8 mouse cellular contexts compared by ENCODE assay signal in the genomic region with DNA sequence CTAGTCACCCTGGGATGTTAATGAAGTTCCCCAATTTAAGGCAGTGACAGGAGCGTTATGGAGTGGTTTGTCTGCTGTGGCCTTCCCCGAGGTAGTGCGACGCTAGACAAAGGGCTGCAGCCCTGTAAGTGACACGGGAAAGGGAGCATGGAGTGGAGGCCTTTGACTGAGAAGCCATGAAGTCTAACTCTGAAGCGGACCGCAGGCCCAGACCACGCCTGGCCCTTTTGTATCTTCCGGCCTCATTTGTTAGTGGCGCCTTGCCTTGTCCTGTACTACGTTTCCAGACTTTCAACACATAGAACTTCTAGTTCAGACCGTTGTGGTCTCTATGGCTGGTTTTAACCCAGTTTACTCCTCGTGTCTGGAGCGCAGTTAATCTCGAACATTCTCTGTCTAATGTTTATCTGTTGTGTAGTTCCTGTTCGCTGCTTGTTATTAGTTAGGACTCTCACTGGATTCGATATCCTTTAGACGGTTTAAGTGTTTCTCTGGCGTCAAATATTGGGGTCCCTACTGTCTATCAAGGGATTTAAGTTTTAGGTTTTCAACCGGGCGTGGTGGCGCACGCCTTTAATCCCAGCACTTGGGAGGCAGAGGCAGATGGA. TPM values are rescaled to one million over a fixed set of nuclear protein-coding genes. Genes with fewer than 3 reads are reported as not detected.
DNase-seq lines count a peak whose midpoint lies in the region; ATAC-seq and TF ChIP-seq lines count a peak whose summit lies in the region.

No protein-coding gene starts in this region.

- DNase-seq in left cerebral cortex, postnatal 14 days (ENCODE audit: low spot score in 2 of 2): peak; percentile 13 to 22
- DNase-seq in left cerebral cortex, postnatal 4 days: no peak
- DNase-seq in T-cell, adult 2 months (ENCODE audit: low spot score): peak; percentile 36
- DNase-seq in embryonic facial prominence, embryonic 14.5 days (ENCODE audit: low spot score): peak; percentile 40
- no peak for DNase-seq in left cerebral cortex, adult 11 months (ENCODE audit: low spot score)

- 4% methylated on average over 23 of the region's 23 CpGs for WGBS in embryonic facial prominence, embryonic 14.5 days
- WGBS in hindbrain, embryonic 13.5 days: 9% methylated on average over 23 of the region's 23 CpGs
- WGBS in liver, embryonic 12.5 days (ENCODE audit: insufficient replicate concordance): 2% methylated on average over 23 of the region's 23 CpGs

- H3K79me2 ChIP-seq in myocyte (ENCODE audit: control insufficient read depth, insufficient read depth): peaks cover 89% of the 10 kb centered on the region

- peak overlapping the region; percentile 92 for H3K9ac ChIP-seq in embryonic facial prominence, embryonic 14.5 days (ENCODE audit: low read depth, low read length)
- peak overlapping the region; percentile 89 for H3K9ac ChIP-seq in hindbrain, embryonic 13.5 days
- peak overlapping the region; percentile 91 for H3K9ac ChIP-seq in liver, embryonic 12.5 days

- H3K27me3 ChIP-seq in embryonic facial prominence, embryonic 14.5 days (replicated peaks; ENCODE audit: control insufficient read depth, insufficient read depth, low read length): no peaks in the 10 kb centered on the region
- H3K27me3 ChIP-seq in hindbrain, embryonic 13.5 days: no peaks in the 10 kb centered on the region
- no peaks in the 10 kb centered on the region for H3K27me3 ChIP-seq in liver, embryonic 12.5 days (replicated peaks)
- H3K27me3 ChIP-seq in myocyte (ENCODE audit: control insufficient read depth, insufficient read depth, insufficient read length): no peaks in the 10 kb centered on the region

- no peak for ATAC-seq in embryonic facial prominence, embryonic 14.5 days (ENCODE audit: low read depth)
- no peak for ATAC-seq in hindbrain, embryonic 13.5 days (ENCODE audit: low FRiP score)
- no peak for ATAC-seq in liver, embryonic 12.5 days

- H3K9me3 ChIP-seq in embryonic facial prominence, embryonic 14.5 days (ENCODE audit: control insufficient read depth, low read length): no peaks in the 10 kb centered on the region
- no peaks in the 10 kb centered on the region for H3K9me3 ChIP-seq in hindbrain, embryonic 13.5 days
- H3K9me3 ChIP-seq in liver, embryonic 12.5 days (replicated peaks): no peaks in the 10 kb centered on the region

- peak overlapping the region; percentile 64 for H3K4me2 ChIP-seq in embryonic facial prominence, embryonic 14.5 days (ENCODE audit: low read depth, low read length)
- peak overlapping the region; percentile 78 for H3K4me2 ChIP-seq in hindbrain, embryonic 13.5 days
- H3K4me2 ChIP-seq in liver, embryonic 12.5 days: peak overlapping the region; percentile 87
- peak overlapping the region; percentile 81 for H3K4me2 ChIP-seq in myocyte (ENCODE audit: low read depth)

- peak overlapping the region; percentile 95 for H3K27ac ChIP-seq in embryonic facial prominence, embryonic 14.5 days (replicated peaks; ENCODE audit: low read depth, low read length)
- H3K27ac ChIP-seq in hindbrain, embryonic 13.5 days: peak overlapping the region; percentile 97
- peak overlapping the region; percentile 98 for H3K27ac ChIP-seq in liver, embryonic 12.5 days

- H3K4me1 ChIP-seq in embryonic facial prominence, embryonic 14.5 days (ENCODE audit: control insufficient read depth, insufficient read depth, low read length): peaks cover 3% of the 10 kb centered on the region; the same call in 1 of the 2 replicates
- H3K4me1 ChIP-seq in hindbrain, embryonic 13.5 days (replicated peaks): peaks cover 34% of the 10 kb centered on the region
- peaks cover 41% of the 10 kb centered on the region for H3K4me1 ChIP-seq in liver, embryonic 12.5 days

- peak overlapping the region; percentile 38 for H3ac ChIP-seq in myocyte (ENCODE audit: control insufficient read depth, insufficient read length)

- intact Hi-C loops in left cerebral cortex, postnatal 14 days (cut with DNase I): no loop called here
- intact Hi-C loops in left cerebral cortex, postnatal 4 days (cut with DNase I): no loop called here

- peak; percentile 9 for TF ChIP-seq POLR2A in myocyte (IDR thresholded peaks at IDR 0.05; ENCODE audit: insufficient read length, low read depth)

- 0 out of 2 replicates have a peak, but pooled peaks cover under 1% of the 10 kb centered on the region for H3K36me3 ChIP-seq in embryonic facial prominence, embryonic 14.5 days (ENCODE audit: control insufficient read depth, insufficient read depth, low read length)
- no peaks in the 10 kb centered on the region for H3K36me3 ChIP-seq in hindbrain, embryonic 13.5 days
- peaks cover 4% of the 10 kb centered on the region for H3K36me3 ChIP-seq in liver, embryonic 12.5 days
- H3K36me3 ChIP-seq in myocyte (ENCODE audit: control insufficient read depth, insufficient read depth): peaks cover 11% of the 10 kb centered on the region

- H3K4me3 ChIP-seq in embryonic facial prominence, embryonic 14.5 days (ENCODE audit: low read depth, low read length): peak overlapping the region; percentile 92
- peak overlapping the region; percentile 87 for H3K4me3 ChIP-seq in hindbrain, embryonic 13.5 days
- H3K4me3 ChIP-seq in liver, embryonic 12.5 days: peak overlapping the region; percentile 91
- H3K4me3 ChIP-seq in myocyte: peak overlapping the region; percentile 99

TF ChIP-seq in myocyte, 11 proteins besides CTCF, POLR2A, EP300 and RAD21:
- TF ChIP-seq MYOG (IDR thresholded peaks at IDR 0.05; ENCODE audit: control insufficient read depth in 1 of 3, insufficient read depth in 1 of 3, insufficient read length in 2 of 3, low read depth in 2 of 3) (no peak), USF1 (IDR thresholded peaks at IDR 0.05; ENCODE audit: low read depth) (no peak), MYOD1 (IDR thresholded peaks at IDR 0.05; ENCODE audit: control insufficient read depth in 1 of 3, insufficient read length in 2 of 3, low read depth in 2 of 3) (no peak), TCF12 (IDR thresholded peaks at IDR 0.05; ENCODE audit: insufficient read depth, poor library complexity, severe bottlenecking) (no peak), SRF (IDR thresholded peaks at IDR 0.05; ENCODE audit: control insufficient read depth, insufficient read length, low read depth) (no peak), REST (IDR thresholded peaks at IDR 0.05; ENCODE audit: insufficient read depth, insufficient read length) (no peak), E2F4 (IDR thresholded peaks at IDR 0.05; ENCODE audit: insufficient read depth) (no peak), CEBPB (IDR thresholded peaks at IDR 0.05; ENCODE audit: insufficient read depth, poor library complexity, severe bottlenecking) (no peak), POLR2AphosphoS2 (IDR thresholded peaks at IDR 0.05; ENCODE audit: insufficient read length, low read depth) (no peak)

RNA-seq across cellular contexts. Expression of a gene that starts 1.0 kb away (rescaled TPM):
- 100 to 1,000 TPM; 159 to 165 TPM for total RNA-seq in left cerebral cortex, postnatal 14 days (2021)
- total RNA-seq in left cerebral cortex, postnatal 4 days (2021): 100 to 1,000 TPM; 123 to 124 TPM
- polyA plus RNA-seq in embryonic facial prominence, embryonic 14.5 days (2014; fragmentation: Nextera tagmentation; extraction: Ambion mirVana): 188 and 194 TPM in 2 replicates
- polyA plus RNA-seq in hindbrain, embryonic 13.5 days (2015; fragmentation: Nextera tagmentation; extraction: Ambion mirVana): 95.2 and 102 TPM in 2 replicates
- polyA plus RNA-seq in liver, embryonic 12.5 days (2016; fragmentation: Nextera tagmentation; extraction: Ambion mirVana): 88.7 and 92.8 TPM in 2 replicates
- polyA plus RNA-seq in myocyte (2012; fragmentation: generic; extraction: Trizol): 154 TPM

RNA-seq across cellular contexts. Expression of a gene that starts 32.3 kb away (rescaled TPM):
- 10 to 100 TPM; 11.0 to 11.6 TPM for total RNA-seq in left cerebral cortex, postnatal 14 days (2021)
- total RNA-seq in left cerebral cortex, postnatal 4 days (2021): 1 to 10 TPM; 8.7 to 8.9 TPM
- 10.0 and 12.6 TPM in 2 replicates for polyA plus RNA-seq in embryonic facial prominence, embryonic 14.5 days (2014; fragmentation: Nextera tagmentation; extraction: Ambion mirVana)
- 5.9 TPM in 2 replicates for polyA plus RNA-seq in hindbrain, embryonic 13.5 days (2015; fragmentation: Nextera tagmentation; extraction: Ambion mirVana)
- polyA plus RNA-seq in liver, embryonic 12.5 days (2016; fragmentation: Nextera tagmentation; extraction: Ambion mirVana): 1.2 and 1.5 TPM in 2 replicates
- polyA plus RNA-seq in myocyte (2012; fragmentation: generic; extraction: Trizol): 3.1 TPM

Comparison
In these comparisons a context has a peak if more than half of its experiments do, and no peak if none do; other contexts are left out.
1. DNase-seq: peak in left cerebral cortex, postnatal 14 days (2 of 2), T-cell, adult 2 months (single experiment) and embryonic facial prominence, embryonic 14.5 days (single experiment); none in left cerebral cortex, postnatal 4 days (single experiment) and left cerebral cortex, adult 11 months (single experiment).
2. Peak in every context shown above with its lines, with median percentiles within 50 percentile points of each other: H3K27ac ChIP-seq, H3K4me2 ChIP-seq, H3K4me3 ChIP-seq and H3K9ac ChIP-seq.